Mouse (Mus musculus) Patski (cell line): ENCODE results near the gene Chrnb1. TPM values are rescaled to one million over a fixed set of nuclear protein-coding genes. Genes with fewer than 3 reads are reported as not detected.

Experiments
- ATAC-seq: fragments of 100-300 bp; one replicate; pipeline ENCODE4 v1.8.0; 2021
- CTCF ChIA-PET: fragments of 350-600 bp; sonication (Branson Sonifier 250); formaldehyde crosslinking; loops from one replicate; lab custom pipeline; 2022; ENCODE audit warnings: inconsistent platforms; lab: Charles Lee
- POLR2A ChIA-PET: fragments of 350-600 bp; sonication (Branson Sonifier 250); formaldehyde crosslinking; loops from one replicate; lab custom pipeline; 2022; ENCODE audit warnings: antibody characterized with exemption, inconsistent platforms; lab: Charles Lee
- DNase-seq: peaks from one replicate; pipeline ENCODE4 v3.0.0-alpha.2; 2011; ENCODE audit warnings: low read depth, low spot score
- H3K27me3 ChIP-seq: fragments of 371-371 bp; one replicate; pipeline ENCODE4 v1.5.1; 2021
- CTCF ChIP-seq: fragments of 100-300 bp; IDR thresholded peaks from one replicate; pipeline ENCODE4 v1.5.1; 2021
- in situ Hi-C: fragments of 300-500 bp; cut with MboI; formaldehyde crosslinking; loops from 3 replicates; pipeline ENCODE4 v1.11.1; 2018; ENCODE audit warnings: low pct_unique_long_range_greater_than_20kb, mixed read lengths
- polyA plus RNA-seq: library from polyadenylated mRNA; unstranded; gene quantifications from one replicate; pipeline ENCODE4 v1.2.3, GENCODE M21; 2021

The Chrnb1 gene
- polyA plus RNA-seq, 1 experiment from 2014 or later, result 27.7 TPM

DNA sequence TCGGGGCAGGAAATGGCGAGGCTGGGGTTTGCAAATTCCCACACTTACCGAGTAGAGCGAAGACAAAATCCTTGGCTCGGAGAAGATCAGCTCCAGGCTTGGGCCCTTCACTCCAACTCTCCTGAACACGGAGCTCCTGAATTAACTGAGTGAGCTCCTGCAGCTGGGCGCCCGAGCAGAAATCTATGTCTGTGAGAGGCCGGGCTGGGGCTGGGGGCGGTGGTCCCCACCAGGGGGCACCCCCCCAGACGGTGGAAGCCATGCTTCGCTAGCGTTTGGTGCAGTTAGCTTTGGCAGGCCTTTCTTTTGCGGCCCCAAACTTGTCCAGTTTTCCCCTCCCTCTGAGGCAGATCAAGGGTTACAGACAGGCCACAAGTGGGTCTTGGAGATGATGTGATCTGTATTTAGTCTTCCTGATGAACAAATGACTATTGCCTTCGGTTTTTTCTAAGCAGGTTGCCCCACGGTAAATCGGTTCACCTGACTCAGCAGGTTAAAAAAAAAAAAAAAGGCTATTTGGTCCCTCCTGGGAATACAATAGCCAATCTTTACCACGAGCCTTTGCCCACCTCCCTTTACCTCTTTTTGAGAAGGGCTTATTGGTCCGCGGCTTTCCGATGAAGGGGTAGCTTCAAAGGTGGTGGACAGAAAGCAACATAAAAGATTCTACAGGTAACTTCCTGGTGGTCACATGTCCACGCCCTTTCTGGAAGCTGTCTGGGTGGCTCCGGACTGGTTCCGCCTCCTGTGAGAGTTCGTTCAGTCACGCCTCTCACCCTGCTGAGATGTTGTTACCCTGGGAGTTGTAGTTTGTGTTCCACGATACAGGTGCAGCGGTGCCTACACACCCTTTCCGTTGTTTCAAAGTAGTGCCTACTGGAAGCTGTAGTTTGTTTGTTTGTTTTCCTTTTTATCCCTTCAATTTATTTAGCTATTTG is 9.5 kb upstream of the Chrnb1 start, which contains the start of gene Tmem102:
Tmem102 (minus strand) TSS at position 653 of the 938 bp plus-strand sequence.
- in situ Hi-C loops, result loop anchor here (5.0 kb wide), 1 partner anchor 72 kb away; the partner anchor contains the start of gene Tmem95
- ATAC-seq (no peak), DNase-seq (no peak)
- H3K27me3 ChIP-seq, result peaks cover 6% of the 10 kb centered on the region
- CTCF ChIA-PET, result interaction anchor here (1.2 to 1.4 kb wide), 4 partner anchors 9 to 49 kb away, joined by 3 read pairs; partner anchors contain the start of gene Gm39566
- TF ChIP-seq CTCF, result no peak
- POLR2A ChIA-PET, result no interaction called here

- DNase-seq, result no peak
- in situ Hi-C loops, result no loop called here
- ChIA-PET POLR2A (no interaction called here), CTCF (no interaction called here)
- peaks cover 5% of the 10 kb centered on the region for H3K27me3 ChIP-seq
- no peak for TF ChIP-seq CTCF
- ATAC-seq, result no peak
Measured at GRCm38 (mm10) chr11:69804652-69804940, 8.9 kb upstream of the Chrnb1 start.

DNA sequence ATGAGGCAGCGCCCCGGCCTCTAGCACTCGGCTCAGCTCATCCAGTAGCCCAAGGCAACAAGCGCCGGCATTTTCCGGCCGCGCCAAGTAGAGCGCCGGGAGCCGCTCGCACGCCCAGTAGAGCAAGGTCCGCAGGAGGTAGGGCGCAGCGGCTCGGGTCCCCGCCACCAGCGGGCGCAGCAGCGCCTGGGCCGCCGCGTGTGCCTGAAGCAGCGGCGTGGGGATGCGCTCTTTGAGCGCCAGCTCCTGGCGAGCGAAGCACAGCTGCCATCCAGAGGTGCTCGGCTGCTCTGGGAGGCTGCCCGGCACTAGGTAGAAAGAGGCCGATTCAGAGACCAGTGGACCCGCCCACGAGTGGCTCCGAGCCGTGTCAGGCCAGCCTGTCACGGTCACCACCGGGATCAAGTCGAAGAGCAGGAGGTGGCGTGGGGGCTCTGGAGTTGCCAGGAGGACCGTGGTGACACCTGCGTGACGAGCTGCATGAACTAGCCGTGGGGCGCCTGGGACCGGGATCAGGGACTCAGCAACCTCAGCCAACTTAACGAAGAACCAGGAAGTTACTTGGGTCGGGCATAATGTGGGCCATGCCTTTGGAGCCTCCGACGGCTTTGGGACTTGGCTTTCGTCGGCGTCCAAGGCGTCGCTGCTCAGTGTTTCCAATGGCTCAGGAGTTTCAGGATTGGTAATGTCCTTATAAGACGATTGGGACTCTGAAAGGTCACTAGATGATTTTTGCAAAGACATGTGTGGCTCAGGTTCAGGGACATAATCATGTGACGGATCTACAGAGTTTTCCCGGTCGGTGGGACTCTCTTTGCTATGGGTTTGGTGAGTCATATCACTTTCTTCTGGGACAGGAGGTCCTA is 8.3 kb upstream of the Chrnb1 start:
- POLR2A ChIA-PET, result no interaction called here
- H3K27me3 ChIP-seq, result peaks cover 5% of the 10 kb centered on the region
- ATAC-seq (peak; percentile 58), DNase-seq (no peak)
- in situ Hi-C loops, result no loop called here
- CTCF ChIA-PET, result interaction anchor here (1.2 to 1.4 kb wide), 2 partner anchors 50 to 72 kb away, joined by 3 to 4 read pairs; no protein-coding TSS in a partner anchor
- no peak for TF ChIP-seq CTCF

GRCm38 (mm10) chr11:69803328-69803727 is 7.6 kb upstream of the Chrnb1 start:
- H3K27me3 ChIP-seq, result peaks cover 5% of the 10 kb centered on the region
- in situ Hi-C loops, result no loop called here
- DNase-seq, result no peak
- TF ChIP-seq CTCF, result no peak
- ChIA-PET POLR2A (no interaction called here), CTCF (interaction anchor here (1.2 to 1.4 kb wide), 2 partner anchors 49 to 73 kb away, joined by 3 to 4 read pairs; no protein-coding TSS in a partner anchor)
- no peak for ATAC-seq

DNA sequence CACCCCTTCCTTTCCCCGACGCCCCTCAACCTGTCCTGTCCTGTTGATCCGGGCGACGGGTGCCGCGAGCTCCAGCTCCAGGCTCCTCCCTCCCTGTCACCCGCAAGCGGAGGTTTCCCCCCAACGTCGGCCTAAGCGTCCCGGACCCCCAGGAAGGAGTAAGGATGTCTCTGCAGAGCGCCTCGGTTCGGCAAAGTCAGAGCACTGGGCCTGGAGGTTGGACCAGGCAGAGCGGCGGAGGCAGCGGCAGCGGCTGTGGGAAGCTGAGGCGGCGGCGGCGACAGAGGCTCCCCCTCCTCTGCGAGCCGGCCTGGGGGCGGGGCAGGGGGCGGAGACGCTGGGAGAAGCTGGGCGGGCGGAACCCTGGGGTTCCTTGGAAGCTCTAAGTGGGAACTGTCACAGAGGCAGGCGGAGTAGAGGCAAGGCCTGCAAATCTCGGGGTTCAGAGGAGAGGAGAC is 6.9 kb upstream of the Chrnb1 start:
- ATAC-seq, result no peak
- TF ChIP-seq CTCF, result no peak
- DNase-seq, result no peak
- peaks cover 5% of the 10 kb centered on the region for H3K27me3 ChIP-seq
- in situ Hi-C loops, result no loop called here
- POLR2A ChIA-PET, result no interaction called here
- CTCF ChIA-PET, result interaction anchor here (1.4 kb wide), 1 partner anchor 49 kb away, joined by 4 read pairs; no protein-coding TSS in a partner anchor

DNA sequence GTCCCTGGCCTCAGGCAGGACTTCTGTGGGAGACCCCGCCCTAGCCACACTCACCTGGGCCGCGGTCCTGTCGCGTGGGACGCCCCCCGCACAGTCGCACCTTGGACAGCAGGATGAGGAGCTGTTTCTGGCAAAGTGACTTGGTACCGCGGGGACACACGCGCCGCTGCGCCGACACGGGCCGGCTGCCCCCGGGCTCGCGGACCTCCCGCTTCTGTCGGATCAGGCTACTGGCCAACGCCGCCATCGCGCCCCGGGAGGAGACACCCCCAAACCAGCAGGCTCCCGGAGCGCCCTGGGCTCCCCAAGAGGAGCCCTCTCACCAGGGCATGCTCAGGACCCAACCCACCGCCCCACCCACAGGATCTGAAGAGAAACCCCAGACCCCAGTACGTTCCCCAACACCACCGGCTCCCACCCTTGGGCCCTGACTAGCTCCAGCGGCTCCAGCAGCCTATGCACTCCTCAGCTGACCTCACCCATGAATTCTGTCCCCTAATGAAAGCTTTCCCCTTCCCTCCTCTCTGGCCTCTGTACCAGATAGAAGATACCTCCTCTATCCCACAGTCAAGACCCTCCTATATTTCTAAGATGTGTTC is 5.7 kb upstream of the Chrnb1 start, which contains the start of gene Fgf11:
Fgf11 (minus strand) TSS at position 479 of the 599 bp plus-strand sequence.
- H3K27me3 ChIP-seq, result peaks cover 5% of the 10 kb centered on the region
- ChIA-PET CTCF (interaction anchor here (2.0 kb wide), 1 partner anchor 77 kb away, joined by 5 read pairs; the partner anchor contains the start of gene Tmem95), POLR2A (no interaction called here)
- ATAC-seq (no peak), DNase-seq (no peak)
- no peak for TF ChIP-seq CTCF
- in situ Hi-C loops, result no loop called here

DNA sequence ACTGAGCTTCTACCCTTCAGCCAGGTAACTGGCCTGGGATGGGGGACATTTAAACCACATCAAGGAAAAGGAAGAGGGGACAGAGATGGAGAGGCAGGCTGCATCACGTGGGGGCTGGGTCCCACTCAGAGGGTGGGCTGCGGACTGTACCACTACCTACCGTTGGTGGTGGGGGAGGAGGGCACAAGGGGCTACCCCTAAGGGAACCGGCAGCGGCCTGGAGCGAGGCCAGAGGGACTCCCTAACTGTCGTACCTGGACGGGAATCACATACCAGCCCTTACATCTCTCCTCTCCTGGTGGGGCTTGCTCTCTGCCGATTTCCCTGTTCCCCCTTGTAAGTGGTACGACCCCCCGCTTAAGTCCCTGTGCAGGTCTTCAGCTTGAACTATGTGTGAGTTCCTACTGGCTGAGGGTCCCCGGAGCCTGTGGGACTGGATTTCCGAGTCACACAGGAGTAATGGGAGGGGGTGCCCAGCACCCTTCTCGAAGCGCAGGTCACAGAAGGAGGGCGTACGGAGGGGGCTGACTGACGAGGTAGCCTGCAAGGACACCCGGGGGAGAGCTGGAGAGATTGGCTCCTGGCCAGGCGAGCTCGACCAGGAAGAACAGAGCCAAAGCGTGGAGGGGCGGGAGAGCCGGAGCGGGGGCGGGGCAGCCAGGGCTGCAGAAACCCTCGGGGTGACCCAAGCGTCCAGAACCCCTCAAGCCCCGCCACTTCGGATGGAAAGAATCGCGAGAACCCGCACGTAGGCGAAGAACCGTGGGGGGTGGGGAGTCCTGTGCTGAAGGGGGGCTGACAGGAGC is 4.9 kb upstream of the Chrnb1 start:
- POLR2A ChIA-PET, result no interaction called here
- no peak for TF ChIP-seq CTCF
- peaks cover 5% of the 10 kb centered on the region for H3K27me3 ChIP-seq
- in situ Hi-C loops, result no loop called here
- no peak for DNase-seq
- CTCF ChIA-PET, result interaction anchor here (1.1 to 2.0 kb wide), 2 partner anchors 9 to 78 kb away, joined by 3 to 5 read pairs; partner anchors contain the start of gene Tmem95
- ATAC-seq, result no peak

DNA sequence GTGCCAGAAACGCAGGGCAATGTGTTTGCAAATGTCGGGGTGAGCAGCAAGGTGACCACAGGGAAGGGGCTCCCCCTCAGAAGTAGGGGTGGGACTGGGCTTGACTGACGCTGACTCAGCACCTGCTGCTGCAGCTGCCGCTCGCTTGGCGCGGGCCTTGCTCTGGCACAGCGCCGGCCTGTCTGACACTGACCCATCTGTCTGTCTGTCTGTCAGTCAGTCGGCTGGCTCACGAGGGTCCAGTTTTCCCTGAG is 4.3 kb upstream of the Chrnb1 start:
- DNase-seq (no peak), ATAC-seq (no peak)
- in situ Hi-C loops, result no loop called here
- no peak for TF ChIP-seq CTCF
- POLR2A ChIA-PET, result no interaction called here
- CTCF ChIA-PET, result interaction anchor here (1.1 kb wide), 1 partner anchor 10 kb away, joined by 3 read pairs; no protein-coding TSS in a partner anchor
- peaks cover 5% of the 10 kb centered on the region for H3K27me3 ChIP-seq

GRCm38 (mm10) chr11:69799394-69800137 is 3.8 kb upstream of the Chrnb1 start:
- H3K27me3 ChIP-seq, result peaks cover 5% of the 10 kb centered on the region
- no peak for DNase-seq
- no peak for TF ChIP-seq CTCF
- ATAC-seq, result no peak
- ChIA-PET POLR2A (no interaction called here), CTCF (interaction anchor here (1.1 kb wide), 1 partner anchor 10 kb away, joined by 3 read pairs; no protein-coding TSS in a partner anchor)
- in situ Hi-C loops, result no loop called here
